Mouse (Mus musculus) monocyte, adult 59 days (primary cell): ENCODE measurements around the gene Baiap2l1. TPM values are rescaled to one million over a fixed set of nuclear protein-coding genes. Genes with fewer than 3 reads are reported as not detected.

Experiments used
- total RNA-seq, 2 experiments: library from RNA; stranded (reverse); gene quantifications; one replicate each; pipeline ENCODE4 v1.2.4; 2023

Gene Baiap2l1
- under 1 TPM; 0.34 to 0.67 TPM for total RNA-seq

GRCm38 (mm10) chr5:144357881-144358591 lies at the start of gene Baiap2l1:
Baiap2l1 (minus strand) TSS chr5:144358112.

DNA sequence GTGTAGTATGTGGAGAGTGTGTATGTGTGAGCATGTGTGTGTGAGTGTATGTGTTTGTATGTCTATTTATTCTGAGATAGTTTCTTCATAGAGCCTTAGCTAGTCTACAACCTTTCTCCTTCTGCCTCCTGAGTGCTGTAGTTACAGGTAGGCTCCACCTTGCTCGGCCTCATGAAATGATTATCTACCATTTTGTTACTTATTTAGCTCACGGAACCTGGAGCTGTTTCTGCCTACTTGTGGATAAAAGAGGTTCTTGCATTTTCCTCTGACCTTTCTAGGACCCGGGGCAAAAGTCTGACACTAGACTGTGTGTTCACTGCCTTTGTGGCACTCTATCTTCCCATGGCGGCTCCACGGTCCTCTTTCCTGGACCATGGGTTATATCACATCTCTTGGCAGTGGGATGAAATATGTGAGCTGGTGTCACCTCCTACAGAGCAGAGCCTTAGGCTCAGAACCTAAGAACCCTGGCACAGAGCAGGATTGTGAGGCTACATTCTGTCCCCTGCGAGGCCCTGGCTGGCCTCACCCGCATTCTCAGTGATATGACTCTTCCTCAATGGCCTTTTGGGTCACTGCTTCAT lies 113.9 kb downstream of the Baiap2l1 start, which contains the start of gene Bri3:
Gene Bri3 (plus strand): TSS at position 537 of the 587 bp plus-strand sequence.

GRCm38 (mm10) chr5:144223503-144223862 lies 134.4 kb downstream of the Baiap2l1 start, which contains the start of gene Tecpr1:
Tecpr1 (minus strand) TSS chr5:144223615.

Other genes starting within 250 kb of the Baiap2l1 start
- gene Bhlha15, start 167.8 kb downstream of the Baiap2l1 start, total RNA-seq: under 1 TPM; 0.37 to 0.52 TPM
- gene Tecpr1, start 134.5 kb downstream of the Baiap2l1 start, total RNA-seq: 10 to 100 TPM; 36.7 to 45.8 TPM
- 100 to 1,000 TPM; 146 to 175 TPM for gene Bri3, start 113.7 kb downstream of the Baiap2l1 start, total RNA-seq
- gene Nptx2, start 187.8 kb upstream of the Baiap2l1 start, total RNA-seq: not detected